Mouse (Mus musculus) megakaryocyte-erythroid progenitor cell, adult 5-6 weeks (primary cell): Measurements from ENCODE around the gene Evpl. TPM values are rescaled to one million over a fixed set of nuclear protein-coding genes. Genes with fewer than 3 reads are reported as not detected.

Experiments
- ATAC-seq: replicated peaks from 2 replicates; pipeline ENCODE4 v1.8.0; 2016; ENCODE audit warnings: mild to moderate bottlenecking, inconsistent platforms; ENCODE audit not compliant: severe bottlenecking, poor library complexity, low FRiP score, low TSS enrichment
- total RNA-seq, 2 experiments: library from RNA; stranded (forward) in 1 of 2; stranded (reverse) in 1 of 2; fragments of 200-1000, 215-1000 nt in 1 of 2; fragments of >200 nt in 1 of 2; fragmentation: Nextera tagmentation in 1 of 2; gene quantifications; 2 replicates each; pipeline ENCODE4 v1.2.3; 2014 to 2017

The Evpl gene
- total RNA-seq, 2 experiments from 2014 or later = 0.80 TPM; not detected in 1

DNA sequence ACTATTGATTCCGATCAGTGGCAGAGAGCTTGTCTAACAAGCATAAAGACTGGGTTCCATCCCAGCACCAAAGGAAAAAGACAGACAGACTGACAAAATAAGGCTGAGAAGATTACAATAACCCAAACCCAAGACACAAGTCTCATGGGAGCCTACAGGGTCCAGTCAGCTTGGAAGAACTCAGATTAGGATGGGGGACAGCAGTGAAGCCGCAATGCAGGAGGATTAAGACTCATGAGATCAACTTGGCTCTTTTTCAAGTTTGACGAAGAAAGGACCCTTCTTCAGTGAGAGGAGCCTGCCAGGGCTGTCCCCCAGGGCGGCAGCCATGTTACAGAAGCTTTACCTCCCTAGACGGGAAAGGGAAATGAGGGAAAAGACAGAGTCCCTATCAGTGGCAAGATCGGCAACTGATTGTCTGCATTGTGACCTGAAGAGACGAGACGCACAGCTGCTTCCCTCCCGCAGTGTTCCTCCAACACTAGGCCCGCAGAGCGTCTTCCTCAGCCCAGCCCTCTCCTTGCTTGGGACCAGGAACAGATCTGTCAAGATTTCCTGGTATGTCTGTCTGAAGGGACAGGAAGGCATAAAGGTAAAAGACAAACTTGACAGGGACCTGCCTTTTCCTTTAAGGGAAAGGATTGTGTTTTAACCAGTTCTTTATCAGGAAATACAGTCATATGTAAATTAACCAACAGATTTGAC lies 50.5 kb downstream of the Evpl start:
- no peak for ATAC-seq

DNA sequence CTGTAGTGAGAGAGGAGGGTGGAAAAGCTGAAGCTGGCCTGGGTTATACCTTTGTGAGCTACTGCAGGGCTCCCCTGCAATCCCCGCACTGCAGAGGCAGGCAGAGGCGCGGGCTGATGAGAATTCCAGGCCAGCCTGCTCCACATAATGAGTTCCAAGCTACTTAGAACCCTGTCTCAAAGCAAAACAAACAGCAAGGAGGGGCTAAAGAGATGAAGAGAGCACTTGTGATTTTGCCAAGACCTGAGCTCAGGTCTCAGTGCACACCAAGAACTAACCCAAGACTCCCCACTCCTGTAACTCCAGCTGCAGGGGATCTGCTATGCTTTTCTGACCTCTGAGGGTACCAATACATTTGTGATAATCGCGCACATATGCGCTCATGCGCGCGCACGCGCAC lies 51.5 kb downstream of the Evpl start:
- ATAC-seq = no peak

DNA sequence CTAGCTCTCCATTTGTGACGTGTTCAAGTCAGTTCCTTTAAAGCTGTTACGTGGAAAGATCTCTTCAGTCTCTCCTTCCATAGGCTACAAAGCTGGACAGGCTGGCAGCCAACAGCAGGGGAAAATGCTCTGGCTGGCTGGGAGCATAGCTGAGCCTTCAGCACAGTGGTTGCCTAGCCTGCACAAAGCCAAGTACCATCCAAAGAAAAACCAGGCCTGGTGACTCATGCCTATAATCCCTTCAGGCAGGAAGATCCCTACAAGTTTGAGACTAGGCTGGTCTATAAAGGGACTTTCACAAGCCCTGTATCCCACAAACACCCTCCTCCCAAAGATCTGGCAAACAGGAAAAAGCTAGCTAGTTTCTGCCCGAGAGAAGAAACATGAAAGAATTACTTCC lies 52.0 kb downstream of the Evpl start:
- ATAC-seq = no peak

DNA sequence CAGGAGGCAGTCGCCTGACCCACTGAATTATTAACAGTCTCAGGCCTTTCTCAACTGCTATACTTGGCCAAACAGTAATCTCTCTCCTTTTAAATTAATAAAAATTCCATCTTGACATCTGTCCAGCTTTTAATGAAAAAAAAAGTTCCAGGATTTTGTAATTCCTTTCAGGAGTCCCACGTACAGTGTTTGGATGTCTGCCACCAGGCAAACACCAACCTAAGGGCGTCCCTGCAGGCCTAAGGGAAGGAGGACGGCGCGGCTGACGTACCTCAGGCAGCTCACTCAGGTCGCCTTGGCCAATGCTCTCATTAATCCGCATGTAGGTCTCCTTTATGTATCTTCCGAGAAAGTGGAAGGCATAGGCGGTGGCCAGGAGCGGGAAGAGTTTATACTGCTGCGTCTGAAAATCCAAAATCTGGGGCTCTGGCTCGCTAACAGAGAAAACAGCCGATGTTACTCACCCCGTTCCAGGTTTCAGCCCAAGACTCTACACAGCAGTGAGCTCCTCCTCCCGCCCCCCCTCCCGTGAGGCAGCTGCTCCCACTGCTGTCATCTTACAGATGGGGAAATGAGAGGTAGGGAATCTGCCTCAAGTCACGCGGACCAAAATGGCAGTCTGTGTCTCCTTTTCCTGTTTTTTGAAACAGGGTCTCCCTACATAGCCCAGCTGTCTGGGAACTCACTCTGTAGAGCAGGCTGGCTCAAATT lies 59.3 kb downstream of the Evpl start:
- no peak for ATAC-seq

DNA sequence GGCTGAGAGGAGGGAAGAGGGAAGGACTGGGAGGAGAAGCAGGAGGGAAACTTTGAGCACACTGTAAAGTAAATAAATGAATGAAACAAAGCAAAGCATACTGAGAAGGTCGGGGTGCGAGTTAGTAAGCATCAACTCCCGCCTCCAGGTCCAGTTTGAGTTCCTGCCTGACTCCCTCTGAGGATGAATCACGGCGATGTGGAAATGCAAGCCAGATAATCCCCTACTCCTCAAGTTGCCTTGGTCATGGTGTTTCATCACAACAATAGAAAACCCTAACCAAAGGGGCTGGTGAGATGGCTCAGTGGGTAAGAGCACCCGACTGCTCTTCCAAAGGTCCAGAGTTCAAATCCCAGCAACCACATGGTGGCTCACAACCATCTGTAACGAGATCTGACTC lies 61.9 kb downstream of the Evpl start:
- no peak for ATAC-seq

DNA sequence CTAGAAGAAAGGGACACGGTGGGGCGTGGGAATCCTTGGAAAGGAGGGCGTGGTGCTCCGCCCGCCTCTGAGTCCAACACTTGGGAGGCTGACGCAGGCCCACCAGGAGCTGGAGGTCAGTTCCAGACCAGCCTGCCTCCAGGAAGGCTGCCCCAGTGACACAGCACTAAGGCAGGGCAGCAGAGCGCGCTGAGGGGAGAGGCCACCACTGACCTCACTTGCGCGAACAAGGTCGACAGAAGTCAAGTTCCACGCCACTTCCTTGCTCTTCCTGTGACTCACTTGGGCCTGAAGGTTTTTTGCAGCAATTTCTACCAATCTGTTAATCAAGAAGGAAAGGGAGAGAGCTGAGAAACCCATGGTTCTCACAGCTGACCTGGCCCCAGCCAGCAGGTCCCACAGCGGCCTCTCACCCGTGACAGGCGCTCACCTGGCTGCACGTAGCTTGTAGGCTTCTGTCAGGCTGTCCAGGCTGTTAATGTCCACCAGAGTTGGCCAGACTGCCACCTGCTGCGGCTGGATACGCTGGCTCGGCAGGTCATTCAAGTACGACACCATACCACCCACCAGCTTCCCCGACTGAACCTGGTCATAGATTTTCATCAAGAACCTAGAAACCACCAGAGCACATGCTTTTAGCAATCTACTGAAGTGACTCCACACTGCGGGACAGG lies 63.0 kb downstream of the Evpl start:
- no peak for ATAC-seq

DNA sequence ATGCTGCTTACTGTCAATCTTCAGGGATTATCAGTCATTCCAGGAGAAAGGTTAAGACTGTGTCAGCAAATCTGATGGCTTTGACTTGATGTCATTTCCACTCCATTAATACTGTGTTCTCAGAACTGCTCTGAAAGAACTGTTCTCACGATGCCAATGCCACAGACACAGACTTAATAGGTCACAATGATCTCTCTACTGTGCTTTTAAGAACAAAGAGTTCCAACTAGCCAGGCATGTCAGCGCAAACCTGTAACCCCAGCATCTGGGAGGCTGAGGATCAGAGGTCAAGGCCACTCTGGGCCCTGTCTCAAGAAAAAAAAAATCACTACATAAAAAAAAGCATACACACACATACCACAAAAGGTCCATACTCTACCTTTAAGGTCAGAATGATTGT lies 65.9 kb downstream of the Evpl start:
- no peak for ATAC-seq

Other genes with a start within 250 kb of the Evpl start
- 31.7 and 35.1 TPM in 2 replicates for gene Galk1, start 225.4 kb downstream of the Evpl start, total RNA-seq (2014; fragmentation: Nextera tagmentation)
- 29.7 and 39.5 TPM in 2 replicates for gene Galk1, start 225.4 kb downstream of the Evpl start, total RNA-seq (2017)
- gene H3f3b, start 210.1 kb downstream of the Evpl start, total RNA-seq (2014; fragmentation: Nextera tagmentation) = 594 and 607 TPM in 2 replicates
- gene H3f3b, start 210.1 kb downstream of the Evpl start, total RNA-seq (2017) = 709 and 905 TPM in 2 replicates
- 27.0 and 53.0 TPM in 2 replicates for gene Unk, start 207.8 kb downstream of the Evpl start, total RNA-seq (2014; fragmentation: Nextera tagmentation)
- 11.0 and 12.0 TPM in 2 replicates for gene Unk, start 207.8 kb downstream of the Evpl start, total RNA-seq (2017)
- 47.1 and 58.7 TPM in 2 replicates for gene Unc13d, start 160.1 kb downstream of the Evpl start, total RNA-seq (2014; fragmentation: Nextera tagmentation)
- 24.8 and 36.3 TPM in 2 replicates for gene Unc13d, start 160.1 kb downstream of the Evpl start, total RNA-seq (2017)
- 57.6 and 94.8 TPM in 2 replicates for gene Wbp2, start 151.1 kb downstream of the Evpl start, total RNA-seq (2014; fragmentation: Nextera tagmentation)
- 21.2 and 23.9 TPM in 2 replicates for gene Wbp2, start 151.1 kb downstream of the Evpl start, total RNA-seq (2017)
- gene Trim47, start 110.9 kb downstream of the Evpl start, total RNA-seq (2014; fragmentation: Nextera tagmentation) = 8.7 and 12.2 TPM in 2 replicates
- gene Trim47, start 110.9 kb downstream of the Evpl start, total RNA-seq (2017) = 2.3 and 6.5 TPM in 2 replicates
- 17.4 and 20.5 TPM in 2 replicates for gene Trim65, start 106.9 kb downstream of the Evpl start, total RNA-seq (2014; fragmentation: Nextera tagmentation)
- 8.2 and 8.3 TPM in 2 replicates for gene Trim65, start 106.9 kb downstream of the Evpl start, total RNA-seq (2017)
- 79.8 and 89.1 TPM in 2 replicates for gene Mrpl38, start 99.2 kb downstream of the Evpl start, total RNA-seq (2014; fragmentation: Nextera tagmentation)
- gene Mrpl38, start 99.2 kb downstream of the Evpl start, total RNA-seq (2017) = 39.6 and 49.6 TPM in 2 replicates
- 27.2 and 30.0 TPM in 2 replicates for gene Fbf1, start 69.9 kb downstream of the Evpl start, total RNA-seq (2014; fragmentation: Nextera tagmentation)
- 21.6 and 32.0 TPM in 2 replicates for gene Fbf1, start 69.9 kb downstream of the Evpl start, total RNA-seq (2017)
- gene Ten1, start 39.2 kb downstream of the Evpl start, total RNA-seq (2014; fragmentation: Nextera tagmentation) = 82.7 and 85.5 TPM in 2 replicates
- 28.1 and 28.8 TPM in 2 replicates for gene Ten1, start 39.2 kb downstream of the Evpl start, total RNA-seq (2017)
- 18.2 and 21.3 TPM in 2 replicates for gene Acox1, start 39.0 kb downstream of the Evpl start, total RNA-seq (2014; fragmentation: Nextera tagmentation)
- gene Acox1, start 39.0 kb downstream of the Evpl start, total RNA-seq (2017) = 19.9 and 27.1 TPM in 2 replicates
- 68.2 and 80.6 TPM in 2 replicates for gene Srp68, start 36.1 kb upstream of the Evpl start, total RNA-seq (2014; fragmentation: Nextera tagmentation)
- gene Srp68, start 36.1 kb upstream of the Evpl start, total RNA-seq (2017) = 43.9 and 64.9 TPM in 2 replicates
- gene Galr2, start 42.9 kb upstream of the Evpl start, total RNA-seq (2014; fragmentation: Nextera tagmentation) = not detected in 2 replicates
- not detected in 2 replicates for gene Galr2, start 42.9 kb upstream of the Evpl start, total RNA-seq (2017)
- gene Exoc7, start 69.2 kb upstream of the Evpl start, total RNA-seq (2014; fragmentation: Nextera tagmentation) = 52.5 and 57.0 TPM in 2 replicates
- gene Exoc7, start 69.2 kb upstream of the Evpl start, total RNA-seq (2017) = 17.3 and 25.5 TPM in 2 replicates
- gene Foxj1, start 97.3 kb upstream of the Evpl start, total RNA-seq (2014; fragmentation: Nextera tagmentation) = 0.26 TPM in 1 of 2 replicates, not detected in the other
- gene Foxj1, start 97.3 kb upstream of the Evpl start, total RNA-seq (2017) = not detected in 2 replicates
- 8.1 and 12.1 TPM in 2 replicates for gene Rnf157, start 175.0 kb upstream of the Evpl start, total RNA-seq (2014; fragmentation: Nextera tagmentation)
- 2.7 and 11.3 TPM in 2 replicates for gene Rnf157, start 175.0 kb upstream of the Evpl start, total RNA-seq (2017)
- gene Ubald2, start 196.0 kb upstream of the Evpl start, total RNA-seq (2014; fragmentation: Nextera tagmentation) = 68.8 and 89.9 TPM in 2 replicates
- gene Ubald2, start 196.0 kb upstream of the Evpl start, total RNA-seq (2017) = 65.8 and 93.3 TPM in 2 replicates
- not detected in 2 replicates for gene Qrich2, start 228.2 kb upstream of the Evpl start, total RNA-seq (2014; fragmentation: Nextera tagmentation)
- not detected in 2 replicates for gene Qrich2, start 228.2 kb upstream of the Evpl start, total RNA-seq (2017)